Comparison of ENCODE assay signal across 8 mouse cellular contexts in genomic region chr1:42850663-42851397, GRCm38 (mm10). TPM values are rescaled to one million over a fixed set of nuclear protein-coding genes. Genes with fewer than 3 reads are reported as not detected.
DNase-seq lines count a peak whose midpoint lies in the region; ATAC-seq lines count a peak whose summit lies in the region.

TSS of gene Mrps9 (plus strand) at chr1:42851233.

- peak; percentile 96 for DNase-seq in R1 (ENCODE audit: low read depth, low spot score)
- DNase-seq in cerebellum, postnatal 25 days, result peak; percentile 98
- peak; percentile 90 to 94 for DNase-seq in frontal cortex, postnatal 25 days (ENCODE audit: low spot score in 2 of 2)
- DNase-seq in hindbrain, embryonic 14.5 days (ENCODE audit: low spot score), result peak; percentile 98
- DNase-seq in layer of hippocampus, postnatal 36 days, result peak; percentile 96 to 97
- peak; percentile 98 for DNase-seq in lung, postnatal 36 days
- DNase-seq in retina, postnatal 1 day, result peak; percentile 98
- DNase-seq in urinary bladder, adult 18-20 months (ENCODE audit: low spot score in 2 of 2), result peak; percentile 96 to 98

- ATAC-seq in hindbrain, embryonic 14.5 days (ENCODE audit: low FRiP score), result peak; percentile 100

- H3K36me3 ChIP-seq in hindbrain, embryonic 14.5 days (replicated peaks; ENCODE audit: control insufficient read depth, insufficient read depth), result no peaks in the 10 kb centered on the region

- WGBS in hindbrain, embryonic 14.5 days, result 1% methylated on average over 23 of the region's 23 CpGs

- H3K27me3 ChIP-seq in hindbrain, embryonic 14.5 days (ENCODE audit: control insufficient read depth, insufficient read depth, low read length), result no peaks in the 10 kb centered on the region

- peak within 1 kb of the TSS; percentile 60 for H3K9ac ChIP-seq in hindbrain, embryonic 14.5 days

- H3K4me2 ChIP-seq in hindbrain, embryonic 14.5 days (replicated peaks), result peak within 1 kb of the TSS; percentile 71

- H3K4me1 ChIP-seq in hindbrain, embryonic 14.5 days (replicated peaks; ENCODE audit: control insufficient read depth, insufficient read depth, low read length), result peaks cover 4% of the 10 kb centered on the region

- peak within 1 kb of the TSS; percentile 28; the same call in 1 of the 2 replicates for H3K27ac ChIP-seq in hindbrain, embryonic 14.5 days

- H3K9me3 ChIP-seq in hindbrain, embryonic 14.5 days (ENCODE audit: control insufficient read depth, low read length), result no peaks in the 10 kb centered on the region

- H3K4me3 ChIP-seq in hindbrain, embryonic 14.5 days (replicated peaks; ENCODE audit: low read length), result peak within 1 kb of the TSS; percentile 50

RNA-seq across cellular contexts. Expression of gene Mrps9, which starts in this region (rescaled TPM):
- polyA plus RNA-seq in hindbrain, embryonic 14.5 days (2014; fragmentation: Nextera tagmentation; extraction: Ambion mirVana), result 29.0 and 36.3 TPM in 2 replicates
- total RNA-seq in layer of hippocampus, postnatal 36 days (2021), result 10 to 100 TPM; 45.9 to 48.2 TPM

Comparison
In these comparisons a context has a peak if more than half of its experiments do, and no peak if none do; other contexts are left out.
1. Peak in every context shown above with its lines: DNase-seq, ATAC-seq, H3K4me3 ChIP-seq and H3K27ac ChIP-seq.